Mouse (Mus musculus) kidney, adult 2 months (tissue): ENCODE results near the gene Engase.
A peak's percentile ranks its signal among the peaks of the same experiment; 100 is the strongest.

Source experiments
- CTCF ChIP-seq: fragments of 200-500 bp; conservative IDR thresholded peaks from 2 replicates; pipeline ENCODE4 v1.5.1; 2011; ENCODE audit warnings: low read depth, mild to moderate bottlenecking, control low read depth, low read length, moderate library complexity, mixed read lengths; ENCODE audit not compliant: insufficient read depth, insufficient read length
- POLR2A ChIP-seq: fragments of 200-500 bp; IDR thresholded peaks from one replicate; pipeline ENCODE4 v1.6.1; 2011; ENCODE audit warnings: low read depth, low read length, control low read depth

GRCm38 (mm10) chr11:118520251-118520650 is 43.6 kb downstream of the Engase start:
- peak; percentile 35 for TF ChIP-seq CTCF
- no peak for TF ChIP-seq POLR2A
